Mouse (Mus musculus): ENCODE results near the gene Naaa.

GRCm38 (mm10) chr5:92309681-92310511 lies 31.9 kb upstream of the Naaa start, which contains the start of gene Sdad1:
- TF ChIP-seq CTCF (conservative IDR thresholded peaks at IDR 0.05; ENCODE audit: low read length) (peak; percentile 54), POU5F1 (IDR thresholded peaks at IDR 0.05; ENCODE audit: borderline replicate concordance, low read length) (no peak)

Data from E14TG2a.4 (cell line).